Mouse (Mus musculus): ENCODE results near the gene 2410002F23Rik.

DNA sequence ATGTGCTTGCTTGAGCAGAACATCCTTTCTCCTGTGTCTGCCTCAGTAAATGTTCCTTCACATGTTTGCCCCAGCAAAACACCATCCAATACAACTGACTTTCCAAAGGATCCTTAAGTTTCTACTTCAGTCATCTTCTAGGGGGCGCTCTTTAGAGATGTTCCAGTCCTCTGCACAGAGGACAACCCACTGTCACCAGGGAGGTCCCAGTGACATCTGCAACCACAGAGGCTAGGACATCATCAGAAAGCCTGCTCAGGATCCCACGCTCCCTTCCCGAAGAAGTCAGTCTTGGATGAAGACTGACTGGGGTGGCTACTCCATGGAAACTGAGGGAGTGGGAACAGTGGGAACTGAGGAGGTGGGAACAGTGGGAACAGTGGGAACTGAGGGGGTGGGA is 29.0 kb downstream of the 2410002F23Rik start:
- no peak for TF ChIP-seq CTCF (IDR thresholded peaks at IDR 0.05; ENCODE audit: extremely low read depth, insufficient read length, insufficient replicate concordance, low read depth, low read length)
- no peak for TF ChIP-seq POLR2A (IDR thresholded peaks at IDR 0.05; ENCODE audit: low read depth, low read length)
